Mouse (Mus musculus) skeletal muscle tissue, postnatal 0 days (tissue): ENCODE data around the gene Lgr4. TPM values are rescaled to one million over a fixed set of nuclear protein-coding genes. Genes with fewer than 3 reads are reported as not detected.

Experiments used
- polyA plus RNA-seq: library from polyadenylated mRNA; unstranded; fragments of >200 nt; fragmentation: Nextera tagmentation; extraction: Ambion mirVana; gene quantifications from 2 replicates; pipeline ENCODE4 v1.2.1, GENCODE M21; 2015

The Lgr4 gene
- 7.6 and 9.4 TPM in 2 replicates for polyA plus RNA-seq

DNA sequence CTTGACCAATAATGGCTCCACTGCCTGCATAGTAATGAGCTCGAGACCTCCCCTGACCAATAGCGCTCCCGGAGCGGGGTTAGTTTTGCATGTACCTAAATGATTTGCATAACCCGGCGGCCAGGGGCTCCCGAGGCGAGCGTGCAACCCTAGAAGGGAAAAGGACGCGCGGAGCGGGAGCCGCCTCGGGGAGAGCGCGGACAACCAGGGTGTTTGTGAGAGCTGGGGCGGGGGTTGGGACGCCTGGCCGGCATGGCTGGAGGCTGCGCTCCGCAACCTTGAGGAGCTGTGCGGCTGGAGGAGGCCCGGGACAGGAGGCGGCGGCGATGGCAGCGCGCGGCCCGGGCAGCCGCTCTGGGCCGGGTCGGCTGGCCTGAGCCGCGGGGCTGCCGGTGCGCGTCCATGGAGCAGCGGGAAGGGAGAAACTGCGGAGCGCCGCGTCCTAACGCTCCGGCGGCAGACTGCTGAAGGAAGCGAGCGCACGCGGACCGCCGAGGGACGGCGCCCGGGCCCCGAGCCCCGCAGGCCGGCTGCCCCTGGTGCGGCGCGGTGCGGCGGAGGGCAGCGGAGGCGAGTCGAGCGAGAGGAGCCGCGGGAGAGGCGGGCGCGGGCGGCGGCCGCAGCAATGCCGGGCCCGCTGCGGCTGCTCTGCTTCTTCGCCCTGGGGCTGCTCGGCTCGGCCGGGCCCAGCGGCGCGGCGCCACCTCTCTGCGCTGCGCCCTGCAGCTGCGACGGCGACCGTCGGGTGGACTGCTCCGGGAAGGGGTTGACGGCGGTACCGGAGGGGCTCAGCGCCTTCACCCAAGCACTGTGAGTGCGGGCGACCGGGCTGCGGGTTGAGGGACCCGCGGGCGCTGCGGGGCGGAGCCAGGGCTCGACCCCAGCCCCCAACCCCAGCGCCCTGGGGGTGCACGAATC lies at the start of gene Lgr4:
Lgr4 (plus strand) TSS at position 152 of the 918 bp plus-strand sequence.

DNA sequence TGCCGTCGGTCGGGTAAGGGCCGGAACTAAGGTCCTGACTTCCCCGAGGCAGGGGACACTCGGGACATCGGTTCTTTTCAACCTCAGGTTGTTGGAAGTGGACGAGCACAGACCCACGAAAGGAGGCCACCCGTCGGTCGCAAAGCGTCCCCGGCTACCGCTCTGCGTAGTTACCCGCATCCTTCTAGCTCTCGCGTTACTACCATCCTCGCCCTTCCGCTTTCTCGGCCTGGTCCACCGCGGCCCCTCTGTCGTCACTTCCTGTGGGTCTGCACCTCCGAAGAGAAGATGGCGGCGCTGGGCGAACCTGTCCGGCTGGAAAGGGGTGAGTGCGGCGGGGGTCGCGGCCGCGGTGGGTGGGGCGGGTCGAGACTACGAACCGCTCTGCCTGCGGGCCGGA lies 26.9 kb upstream of the Lgr4 start, which contains the start of gene Lin7c:
Lin7c (plus strand) TSS at position 257 of the 400 bp plus-strand sequence.

DNA sequence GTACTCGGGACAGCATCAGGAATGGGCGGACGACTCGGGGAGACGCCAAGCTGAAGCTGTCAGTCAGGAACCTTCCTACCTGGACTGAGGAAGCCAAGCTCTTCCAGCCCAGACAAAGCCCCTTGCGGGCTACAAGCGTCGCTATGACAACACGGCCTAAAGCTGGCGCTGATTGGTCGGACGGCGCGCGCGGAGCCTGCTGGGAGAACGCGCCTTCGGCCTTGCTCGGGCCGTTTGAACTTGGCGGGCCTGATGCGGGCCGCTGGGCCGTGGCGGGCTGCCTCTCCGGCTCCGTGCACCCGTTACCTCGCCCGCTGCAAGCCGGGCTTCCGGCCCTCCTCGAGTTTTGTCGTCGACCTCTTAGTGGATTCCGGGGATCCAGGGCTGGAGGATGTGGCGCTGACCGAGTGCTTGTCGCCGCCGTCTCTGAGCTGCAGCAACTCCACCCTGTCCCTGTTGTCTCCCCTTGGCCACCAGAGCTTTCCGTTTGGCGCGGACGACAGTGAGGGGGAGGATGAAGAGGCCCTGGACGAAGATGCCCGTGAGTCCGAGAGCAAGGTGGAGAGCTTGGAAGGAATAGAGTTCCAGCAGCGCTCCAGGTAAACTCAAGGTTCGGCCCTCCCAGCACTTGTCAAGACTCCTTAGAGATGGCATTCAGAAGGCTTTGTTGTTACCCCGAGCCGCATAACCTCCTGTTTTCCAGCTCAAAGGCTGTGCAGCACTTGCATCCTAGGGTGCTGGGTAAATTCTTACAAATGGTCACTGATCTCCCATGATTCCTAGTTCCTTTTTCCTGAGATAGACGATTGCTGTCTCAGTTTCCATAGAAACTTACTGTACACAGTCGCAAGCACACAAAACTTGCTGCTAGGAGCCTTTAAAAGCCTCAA lies 100.4 kb downstream of the Lgr4 start, which contains the start of gene Ccdc34:
Ccdc34 (plus strand) TSS at position 202 of the 890 bp plus-strand sequence.

Other genes with a start within 250 kb of the Lgr4 start
- gene Bdnf, start 242.9 kb upstream of the Lgr4 start, polyA plus RNA-seq, result 1.1 and 1.6 TPM in 2 replicates
- gene Lin7c, start 26.8 kb upstream of the Lgr4 start, polyA plus RNA-seq, result 26.5 and 30.2 TPM in 2 replicates
- 14.2 and 18.2 TPM in 2 replicates for gene Ccdc34, start 100.2 kb downstream of the Lgr4 start, polyA plus RNA-seq